Mouse (Mus musculus): ENCODE results near the gene 0610010F05Rik. TPM values are rescaled to one million over a fixed set of nuclear protein-coding genes. Genes with fewer than 3 reads are reported as not detected.

0610010F05Rik gene
- total and polyA plus RNA-seq, 3 experiments, result 5.5 to 43.9 (median 42.1) TPM

DNA sequence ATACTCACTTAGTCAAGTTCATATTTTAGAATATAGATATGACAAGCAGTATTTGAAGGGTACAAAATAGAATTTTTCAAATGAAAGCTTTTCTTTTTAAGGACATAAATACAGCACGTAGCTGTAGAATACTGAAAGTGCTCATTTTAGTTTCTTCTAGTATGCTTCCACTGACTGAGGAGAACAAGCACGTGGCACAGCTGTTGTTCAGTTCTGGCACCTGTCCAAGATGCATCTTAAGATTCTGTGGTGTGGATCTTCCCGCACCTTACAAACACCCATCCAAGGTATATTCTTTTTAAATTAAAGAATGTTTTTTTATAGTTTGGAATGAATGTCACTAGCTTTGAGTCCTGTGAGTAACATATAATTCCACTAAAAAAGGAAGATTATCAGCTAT is 33.7 kb upstream of the 0610010F05Rik start:
- Histone ChIP-seq H3K9me3 (replicated peaks) (no peaks in the 10 kb centered on the region), H3K27me3 (ENCODE audit: insufficient read depth, low read length) (no peaks in the 10 kb centered on the region), H3K36me3 (replicated peaks) (peaks cover 32% of the 10 kb centered on the region), H3K4me1 (ENCODE audit: insufficient read depth, low read depth, low read length) (peaks cover 13% of the 10 kb centered on the region), H3K4me3 (ENCODE audit: low read depth, low read length) (peak overlapping the region; percentile 87)
- DNase-seq (ENCODE audit: low spot score) (no peak), ATAC-seq (ENCODE audit: extremely low read depth, insufficient number of reproducible peaks, low FRiP score, poor library complexity, severe bottlenecking) (no peak)
- TF ChIP-seq CTCF (IDR thresholded peaks at IDR 0.05; ENCODE audit: low read depth, low read length) (no peak), TAL1 (conservative IDR thresholded peaks at IDR 0.05; ENCODE audit: low read depth, low read length) (no peak), GATA1 (IDR thresholded peaks at IDR 0.05; ENCODE audit: borderline replicate concordance, low read length) (no peak), POLR2AphosphoS5 (IDR thresholded peaks at IDR 0.05; ENCODE audit: insufficient replicate concordance, low read depth, low read length) (no peak), GATA2 (IDR thresholded peaks at IDR 0.05; ENCODE audit: borderline replicate concordance, low read depth, low read length) (no peak)

- DNase-seq (ENCODE audit: low spot score) (no peak), ATAC-seq (ENCODE audit: extremely low read depth, insufficient number of reproducible peaks, low FRiP score, poor library complexity, severe bottlenecking) (no peak)
- no peaks in the 10 kb centered on the region for H3K27me3 ChIP-seq (ENCODE audit: insufficient read depth, low read length)
- no peak for TF ChIP-seq GATA1 (IDR thresholded peaks at IDR 0.05; ENCODE audit: borderline replicate concordance, low read length)
- TF ChIP-seq CTCF (IDR thresholded peaks at IDR 0.05; ENCODE audit: low read depth, low read length), result no peak
- TF ChIP-seq POLR2AphosphoS5 (IDR thresholded peaks at IDR 0.05; ENCODE audit: insufficient replicate concordance, low read depth, low read length), result no peak
- no peak for TF ChIP-seq TAL1 (conservative IDR thresholded peaks at IDR 0.05; ENCODE audit: low read depth, low read length)
- no peak for TF ChIP-seq GATA2 (IDR thresholded peaks at IDR 0.05; ENCODE audit: borderline replicate concordance, low read depth, low read length)
- H3K4me1 ChIP-seq (ENCODE audit: insufficient read depth, low read depth, low read length), result peaks cover 13% of the 10 kb centered on the region
- H3K36me3 ChIP-seq (replicated peaks), result peaks cover 28% of the 10 kb centered on the region
- H3K9me3 ChIP-seq (replicated peaks), result no peaks in the 10 kb centered on the region
- peak overlapping the region; percentile 87 for H3K4me3 ChIP-seq (ENCODE audit: low read depth, low read length)
Measured at GRCm38 (mm10) chr11:23666526-23666925, 33.1 kb upstream of the 0610010F05Rik start.

- Histone ChIP-seq H3K4me1 (ENCODE audit: insufficient read depth, low read depth, low read length) (peaks cover 13% of the 10 kb centered on the region), H3K9me3 (replicated peaks) (no peaks in the 10 kb centered on the region), H3K27me3 (ENCODE audit: insufficient read depth, low read length) (no peaks in the 10 kb centered on the region), H3K36me3 (replicated peaks) (peaks cover 23% of the 10 kb centered on the region), H3K4me3 (ENCODE audit: low read depth, low read length) (peak within 1 kb of the TSS; percentile 87)
- DNase-seq (ENCODE audit: low spot score), result peak; percentile 73
- no peak for TF ChIP-seq CTCF (IDR thresholded peaks at IDR 0.05; ENCODE audit: low read depth, low read length)
- no peak for TF ChIP-seq TAL1 (conservative IDR thresholded peaks at IDR 0.05; ENCODE audit: low read depth, low read length)
- no peak for TF ChIP-seq POLR2AphosphoS5 (IDR thresholded peaks at IDR 0.05; ENCODE audit: insufficient replicate concordance, low read depth, low read length)
- TF ChIP-seq GATA2 (IDR thresholded peaks at IDR 0.05; ENCODE audit: borderline replicate concordance, low read depth, low read length), result no peak
- no peak for TF ChIP-seq GATA1 (IDR thresholded peaks at IDR 0.05; ENCODE audit: borderline replicate concordance, low read length)
- ATAC-seq (ENCODE audit: extremely low read depth, insufficient number of reproducible peaks, low FRiP score, poor library complexity, severe bottlenecking), result peak; percentile 89
Measured at GRCm38 (mm10) chr11:23665798-23666501, 32.5 kb upstream of the 0610010F05Rik start, which contains the start of gene Pex13. Gene Pex13, minus strand, starts transcription at chr11:23665959.

DNA sequence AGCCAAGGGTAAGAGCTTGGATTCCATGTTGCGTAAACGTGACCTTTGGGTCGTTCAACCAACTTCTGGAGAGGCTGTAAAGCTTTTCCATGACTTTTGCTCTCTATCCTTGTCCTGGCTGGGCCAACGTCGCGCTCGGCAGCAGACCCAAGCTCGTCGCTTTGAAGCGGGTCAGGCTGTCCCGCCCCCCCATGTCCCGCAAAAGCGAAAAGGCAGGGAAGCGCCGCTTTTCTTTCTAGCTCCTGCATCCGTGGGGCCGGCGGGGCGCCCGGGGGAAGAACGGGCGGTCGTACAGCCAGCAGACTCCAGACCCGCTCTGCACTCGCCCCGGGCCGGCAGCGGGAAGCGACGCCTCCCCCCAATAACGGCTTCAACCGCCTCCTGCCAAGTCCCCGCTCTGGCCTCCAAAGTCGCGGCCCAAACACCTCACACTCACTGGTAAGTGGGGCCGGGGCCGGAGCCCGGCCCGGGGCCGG is 31.9 kb upstream of the 0610010F05Rik start, which contains the start of gene Pus10:
Gene Pus10 (plus strand): TSS at position 364 of the 476 bp plus-strand sequence.
- DNase-seq (ENCODE audit: low spot score), result no peak
- H3K36me3 ChIP-seq (replicated peaks), result peaks cover 22% of the 10 kb centered on the region
- no peak for ATAC-seq (ENCODE audit: extremely low read depth, insufficient number of reproducible peaks, low FRiP score, poor library complexity, severe bottlenecking)
- no peaks in the 10 kb centered on the region for H3K9me3 ChIP-seq (replicated peaks)
- peak within 1 kb of the TSS; percentile 87 for H3K4me3 ChIP-seq (ENCODE audit: low read depth, low read length)
- peaks cover 16% of the 10 kb centered on the region for H3K4me1 ChIP-seq (ENCODE audit: insufficient read depth, low read depth, low read length)
- no peaks in the 10 kb centered on the region for H3K27me3 ChIP-seq (ENCODE audit: insufficient read depth, low read length)
- TF ChIP-seq TAL1 (conservative IDR thresholded peaks at IDR 0.05; ENCODE audit: low read depth, low read length), result no peak
- TF ChIP-seq CTCF (IDR thresholded peaks at IDR 0.05; ENCODE audit: low read depth, low read length), result no peak
- TF ChIP-seq GATA2 (IDR thresholded peaks at IDR 0.05; ENCODE audit: borderline replicate concordance, low read depth, low read length), result no peak
- no peak for TF ChIP-seq POLR2AphosphoS5 (IDR thresholded peaks at IDR 0.05; ENCODE audit: insufficient replicate concordance, low read depth, low read length)
- no peak for TF ChIP-seq GATA1 (IDR thresholded peaks at IDR 0.05; ENCODE audit: borderline replicate concordance, low read length)

GRCm38 (mm10) chr11:23664232-23664631 is 30.8 kb upstream of the 0610010F05Rik start:
- TF ChIP-seq TAL1 (conservative IDR thresholded peaks at IDR 0.05; ENCODE audit: low read depth, low read length) (no peak), GATA1 (IDR thresholded peaks at IDR 0.05; ENCODE audit: borderline replicate concordance, low read length) (no peak), GATA2 (IDR thresholded peaks at IDR 0.05; ENCODE audit: borderline replicate concordance, low read depth, low read length) (no peak), POLR2AphosphoS5 (IDR thresholded peaks at IDR 0.05; ENCODE audit: insufficient replicate concordance, low read depth, low read length) (no peak), CTCF (IDR thresholded peaks at IDR 0.05; ENCODE audit: low read depth, low read length) (no peak)
- Histone ChIP-seq H3K27me3 (ENCODE audit: insufficient read depth, low read length) (no peaks in the 10 kb centered on the region), H3K4me3 (ENCODE audit: low read depth, low read length) (no peak overlapping the region), H3K36me3 (replicated peaks) (peaks cover 19% of the 10 kb centered on the region), H3K4me1 (ENCODE audit: insufficient read depth, low read depth, low read length) (peaks cover 16% of the 10 kb centered on the region), H3K9me3 (replicated peaks) (no peaks in the 10 kb centered on the region)
- DNase-seq (ENCODE audit: low spot score) (no peak), ATAC-seq (ENCODE audit: extremely low read depth, insufficient number of reproducible peaks, low FRiP score, poor library complexity, severe bottlenecking) (no peak)

GRCm38 (mm10) chr11:23657791-23658190 is 24.4 kb upstream of the 0610010F05Rik start:
- no peak for TF ChIP-seq TAL1 (conservative IDR thresholded peaks at IDR 0.05; ENCODE audit: low read depth, low read length)
- TF ChIP-seq POLR2AphosphoS5 (IDR thresholded peaks at IDR 0.05; ENCODE audit: insufficient replicate concordance, low read depth, low read length), result no peak
- no peak for TF ChIP-seq GATA1 (IDR thresholded peaks at IDR 0.05; ENCODE audit: borderline replicate concordance, low read length)
- TF ChIP-seq CTCF (IDR thresholded peaks at IDR 0.05; ENCODE audit: low read depth, low read length), result no peak
- TF ChIP-seq GATA2 (IDR thresholded peaks at IDR 0.05; ENCODE audit: borderline replicate concordance, low read depth, low read length), result no peak
- ATAC-seq (ENCODE audit: extremely low read depth, insufficient number of reproducible peaks, low FRiP score, poor library complexity, severe bottlenecking), result no peak
- Histone ChIP-seq H3K4me1 (ENCODE audit: insufficient read depth, low read depth, low read length) (peaks cover 8% of the 10 kb centered on the region), H3K36me3 (replicated peaks) (peaks cover 34% of the 10 kb centered on the region), H3K4me3 (ENCODE audit: low read depth, low read length) (no peak overlapping the region), H3K9me3 (replicated peaks) (no peaks in the 10 kb centered on the region), H3K27me3 (ENCODE audit: insufficient read depth, low read length) (no peaks in the 10 kb centered on the region)
- no peak for DNase-seq (ENCODE audit: low spot score)
